Mouse (Mus musculus): ENCODE data around the gene Olfr205. TPM values are rescaled to one million over a fixed set of nuclear protein-coding genes. Genes with fewer than 3 reads are reported as not detected.

Gene Olfr205
- polyA plus RNA-seq, 1 experiment from 2014 or later, result not detected

DNA sequence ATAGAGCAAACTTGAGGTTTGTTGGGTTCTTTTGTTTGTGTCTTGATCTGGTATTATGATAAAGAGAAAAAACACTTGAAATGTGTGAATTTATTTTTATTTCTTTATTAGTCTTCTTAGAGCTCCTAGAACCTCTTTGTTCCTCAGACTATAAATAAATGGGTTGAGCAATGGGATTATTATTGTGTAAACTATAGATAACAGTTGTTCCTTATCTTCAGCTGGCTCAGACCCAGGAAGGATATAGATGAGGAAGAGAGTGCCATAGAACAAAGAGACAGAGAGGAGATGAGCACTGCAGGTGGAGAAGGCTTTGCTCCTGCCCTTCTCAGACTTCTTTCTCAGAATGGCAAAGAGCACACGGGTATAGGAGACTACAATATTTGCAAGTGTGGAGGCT, 47.5 kb downstream of the Olfr205 start:
- 61% methylated on average over 1 of the region's 1 CpGs for WGBS
- H3K4me1 ChIP-seq (ENCODE audit: control insufficient read depth, insufficient read depth, low read length), result no peaks in the 10 kb centered on the region
- no peak overlapping the region for H3K9ac ChIP-seq (replicated peaks; ENCODE audit: low read length)
- H3K27me3 ChIP-seq (ENCODE audit: control insufficient read depth, insufficient read depth, low read length), result no peaks in the 10 kb centered on the region
- H3K4me2 ChIP-seq (ENCODE audit: low read depth, low read length), result no peak overlapping the region
- H3K9me3 ChIP-seq (replicated peaks; ENCODE audit: control insufficient read depth, low read length), result no peaks in the 10 kb centered on the region
- no peak for ATAC-seq (replicated peaks; ENCODE audit: insufficient number of reproducible peaks, low FRiP score, low TSS enrichment, low read depth)
- no peaks in the 10 kb centered on the region for H3K36me3 ChIP-seq (replicated peaks; ENCODE audit: control insufficient read depth, insufficient read depth, low read depth, low read length)
- DNase-seq (ENCODE audit: low spot score), result no peak
- no peak overlapping the region for H3K27ac ChIP-seq (replicated peaks; ENCODE audit: low read depth, low read length)
- no peak overlapping the region for H3K4me3 ChIP-seq (ENCODE audit: low read depth, low read length)

GRCm38 (mm10) chr16:59280542-59280941, 50.4 kb downstream of the Olfr205 start:
- Histone ChIP-seq H3K4me2 (ENCODE audit: low read depth, low read length) (no peak overlapping the region), H3K4me1 (ENCODE audit: control insufficient read depth, insufficient read depth, low read length) (no peaks in the 10 kb centered on the region), H3K9me3 (replicated peaks; ENCODE audit: control insufficient read depth, low read length) (no peaks in the 10 kb centered on the region), H3K27me3 (ENCODE audit: control insufficient read depth, insufficient read depth, low read length) (no peaks in the 10 kb centered on the region), H3K4me3 (ENCODE audit: low read depth, low read length) (no peak overlapping the region), H3K9ac (replicated peaks; ENCODE audit: low read length) (no peak overlapping the region), H3K36me3 (replicated peaks; ENCODE audit: control insufficient read depth, insufficient read depth, low read depth, low read length) (no peaks in the 10 kb centered on the region), H3K27ac (replicated peaks; ENCODE audit: low read depth, low read length) (no peak overlapping the region)
- DNase-seq (ENCODE audit: low spot score), result no peak
- no peak for ATAC-seq (replicated peaks; ENCODE audit: insufficient number of reproducible peaks, low FRiP score, low TSS enrichment, low read depth)
- 77% methylated on average over 3 of the region's 3 CpGs for WGBS

Other genes with a start within 250 kb of the Olfr205 start
- gene Olfr191, start 241.3 kb downstream of the Olfr205 start, polyA plus RNA-seq (2014; fragmentation: Nextera tagmentation; extraction: Ambion mirVana), result not detected in 2 replicates
- not detected in 2 replicates for gene Olfr193, start 219.3 kb downstream of the Olfr205 start, polyA plus RNA-seq (2014; fragmentation: Nextera tagmentation; extraction: Ambion mirVana)
- gene Olfr194, start 210.1 kb downstream of the Olfr205 start, polyA plus RNA-seq (2014; fragmentation: Nextera tagmentation; extraction: Ambion mirVana), result not detected in 2 replicates
- not detected in 2 replicates for gene Olfr195, start 184.1 kb downstream of the Olfr205 start, polyA plus RNA-seq (2014; fragmentation: Nextera tagmentation; extraction: Ambion mirVana)
- gene Olfr196, start 160.7 kb downstream of the Olfr205 start, polyA plus RNA-seq (2014; fragmentation: Nextera tagmentation; extraction: Ambion mirVana), result not detected in 2 replicates
- gene Olfr198, start 127.6 kb downstream of the Olfr205 start, polyA plus RNA-seq (2014; fragmentation: Nextera tagmentation; extraction: Ambion mirVana), result not detected in 2 replicates
- not detected in 2 replicates for gene Olfr199, start 111.4 kb downstream of the Olfr205 start, polyA plus RNA-seq (2014; fragmentation: Nextera tagmentation; extraction: Ambion mirVana)
- not detected in 2 replicates for gene Olfr201, start 58.5 kb downstream of the Olfr205 start, polyA plus RNA-seq (2014; fragmentation: Nextera tagmentation; extraction: Ambion mirVana)
- gene Olfr202, start 44.3 kb downstream of the Olfr205 start, polyA plus RNA-seq (2014; fragmentation: Nextera tagmentation; extraction: Ambion mirVana), result not detected in 2 replicates
- not detected in 2 replicates for gene Olfr203, start 32.3 kb downstream of the Olfr205 start, polyA plus RNA-seq (2014; fragmentation: Nextera tagmentation; extraction: Ambion mirVana)
- not detected in 2 replicates for gene Olfr204, start 12.9 kb downstream of the Olfr205 start, polyA plus RNA-seq (2014; fragmentation: Nextera tagmentation; extraction: Ambion mirVana)
- not detected in 2 replicates for gene Olfr206, start 18.1 kb upstream of the Olfr205 start, polyA plus RNA-seq (2014; fragmentation: Nextera tagmentation; extraction: Ambion mirVana)
- gene Olfr209, start 32.9 kb upstream of the Olfr205 start, polyA plus RNA-seq (2014; fragmentation: Nextera tagmentation; extraction: Ambion mirVana), result not detected in 2 replicates
- 0.20 and 0.22 TPM in 2 replicates for gene Gabrr3, start 76.2 kb upstream of the Olfr205 start, polyA plus RNA-seq (2014; fragmentation: Nextera tagmentation; extraction: Ambion mirVana)
- gene Riox2, start 140.6 kb upstream of the Olfr205 start, polyA plus RNA-seq (2014; fragmentation: Nextera tagmentation; extraction: Ambion mirVana), result 34.2 and 35.3 TPM in 2 replicates

Data from embryonic facial prominence, embryonic 11.5 days (tissue).